Mouse (Mus musculus) forebrain, embryonic 16.5 days (tissue): ENCODE results near the gene Hspb7. TPM values are rescaled to one million over a fixed set of nuclear protein-coding genes. Genes with fewer than 3 reads are reported as not detected.
A peak's percentile ranks its signal among the peaks of the same experiment; 100 is the strongest.

Experiments
- ATAC-seq: fragments of 200-750 bp; cut with Nextera tagmentation; 2 replicates; pipeline ENCODE4 v1.8.0; 2017; ENCODE audit warnings: mild to moderate bottlenecking, moderate library complexity
- H3K27ac ChIP-seq: fragments of 300-500 bp; sonication (generic); 2 replicates; pipeline ENCODE4 v1.5.1; 2014; ENCODE audit warnings: low read length, control low read depth
- H3K27me3 ChIP-seq: fragments of 300-500 bp; sonication (generic); replicated peaks from 2 replicates; pipeline ENCODE4 v1.6.1; 2014; ENCODE audit warnings: low read length; ENCODE audit not compliant: control insufficient read depth, insufficient read depth
- H3K36me3 ChIP-seq: fragments of 300-500 bp; sonication (generic); 2 replicates; pipeline ENCODE4 v1.6.1; 2014; ENCODE audit not compliant: control insufficient read depth, insufficient read depth
- H3K4me1 ChIP-seq: fragments of 300-500 bp; sonication (generic); replicated peaks from 2 replicates; pipeline ENCODE4 v1.6.1; 2014; ENCODE audit warnings: low read length; ENCODE audit not compliant: control insufficient read depth, insufficient read depth
- H3K4me2 ChIP-seq: fragments of 300-500 bp; sonication (generic); 2 replicates; pipeline ENCODE4 v1.6.1; 2014; ENCODE audit warnings: mild to moderate bottlenecking, low read length, control low read depth
- H3K4me3 ChIP-seq: fragments of 300-500 bp; sonication (generic); replicated peaks from 2 replicates; pipeline ENCODE4 v1.5.1; 2014; ENCODE audit warnings: mild to moderate bottlenecking, low read length, control low read depth
- H3K9ac ChIP-seq: fragments of 300-500 bp; sonication (generic); replicated peaks from 2 replicates; pipeline ENCODE4 v1.6.1; 2014; ENCODE audit warnings: low read depth, low read length, control low read depth
- H3K9me3 ChIP-seq: fragments of 300-500 bp; sonication (generic); 2 replicates; pipeline ENCODE4 v1.6.1; 2016; ENCODE audit warnings: low read length; ENCODE audit not compliant: control insufficient read depth
- WGBS: fragments of 180-500 bp; shearing (Covaris S2); extraction: QIAGEN DNeasy Blood & Tissue Kit; methylation state at CpG from one replicate; pipeline ENCODE4 v1.1.7; 2014; 5-methylcytosine and 5-hydroxymethylcytosine counted together
- polyA plus RNA-seq: library from polyadenylated mRNA; unstranded; fragments of >200 nt; fragmentation: Nextera tagmentation; extraction: Ambion mirVana; gene quantifications from 2 replicates; pipeline ENCODE4 v1.2.1, GENCODE M21; 2015

The Hspb7 gene
- polyA plus RNA-seq, 1 experiment from 2014 or later = not detected

- Histone ChIP-seq H3K4me1 (0 out of 2 replicates have a peak, but pooled peaks cover 2% of the 10 kb centered on the region), H3K36me3 (no peaks in the 10 kb centered on the region), H3K4me3 (no peak overlapping the region), H3K27ac (no peak overlapping the region), H3K27me3 (no peaks in the 10 kb centered on the region), H3K4me2 (no peak overlapping the region), H3K9ac (no peak overlapping the region), H3K9me3 (no peaks in the 10 kb centered on the region)
- 80% methylated on average over 12 of the region's 12 CpGs for WGBS
- no peak for ATAC-seq
Measured at GRCm38 (mm10) chr4:141391293-141391692, 29.3 kb upstream of the Hspb7 start.

DNA sequence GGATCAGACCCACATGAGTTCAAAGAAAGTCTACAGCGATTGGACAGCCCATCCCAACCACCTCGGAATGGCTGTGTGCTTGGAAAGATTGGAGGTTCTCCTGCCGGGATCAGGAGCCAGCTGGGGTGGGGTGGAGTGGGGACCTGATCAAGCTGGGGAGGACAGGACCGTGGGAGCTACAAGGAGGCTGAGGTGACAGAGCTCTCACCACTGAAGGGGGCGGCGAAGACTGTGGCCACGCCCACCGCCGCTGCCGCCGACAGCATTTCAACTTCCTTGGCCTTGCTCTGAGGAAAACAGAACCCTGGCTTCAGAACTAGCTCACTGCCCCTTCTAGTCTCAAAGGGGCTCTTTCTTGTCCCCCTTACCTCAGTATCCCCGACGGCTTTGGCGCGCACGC, 25.8 kb upstream of the Hspb7 start:
- Histone ChIP-seq H3K4me2 (no peak overlapping the region), H3K9ac (no peak overlapping the region), H3K4me1 (0 out of 2 replicates have a peak, but pooled peaks cover 2% of the 10 kb centered on the region), H3K4me3 (no peak overlapping the region), H3K36me3 (no peaks in the 10 kb centered on the region), H3K27me3 (no peaks in the 10 kb centered on the region), H3K27ac (no peak overlapping the region), H3K9me3 (no peaks in the 10 kb centered on the region)
- 18% methylated on average over 16 of the region's 16 CpGs for WGBS
- no peak for ATAC-seq

DNA sequence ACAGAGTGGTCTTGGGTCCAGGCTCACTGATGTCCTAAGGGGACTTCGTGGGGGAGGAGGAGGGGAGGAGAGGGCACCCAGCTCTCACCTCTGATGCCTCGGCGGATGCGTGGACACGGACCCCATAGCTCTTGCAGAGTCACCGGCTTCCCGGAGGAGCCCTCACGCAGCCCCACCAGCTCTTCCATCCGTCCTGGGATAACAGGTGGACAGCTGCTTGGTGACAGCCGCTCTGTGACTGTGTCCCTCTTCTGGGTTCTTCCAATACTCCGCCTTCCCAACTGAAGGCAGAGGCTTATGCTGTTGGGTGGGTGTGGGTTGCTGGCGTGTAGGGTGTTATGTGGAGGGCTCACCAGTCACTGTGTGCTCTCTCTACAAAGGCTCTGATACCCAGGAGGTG, 22.7 kb upstream of the Hspb7 start:
- 0 out of 2 replicates have a peak, but pooled peaks cover 2% of the 10 kb centered on the region for H3K4me1 ChIP-seq
- 74% methylated on average over 12 of the region's 12 CpGs for WGBS

GRCm38 (mm10) chr4:141398545-141398944, 22.0 kb upstream of the Hspb7 start, which contains the start of gene Clcnka:
TSS of gene Clcnka (minus strand) at chr4:141398724.
- no peak within 1 kb of the TSS for H3K27ac ChIP-seq
- 0 out of 2 replicates have a peak, but pooled peaks cover 2% of the 10 kb centered on the region for H3K4me1 ChIP-seq
- no peak within 1 kb of the TSS for H3K9ac ChIP-seq
- no peaks in the 10 kb centered on the region for H3K9me3 ChIP-seq
- WGBS = 68% methylated on average over 12 of the region's 12 CpGs
- ATAC-seq = no peak
- H3K4me2 ChIP-seq = no peak within 1 kb of the TSS
- H3K36me3 ChIP-seq = no peaks in the 10 kb centered on the region
- no peaks in the 10 kb centered on the region for H3K27me3 ChIP-seq
- H3K4me3 ChIP-seq = no peak within 1 kb of the TSS

More for the DNA sequence above, 22.7 kb upstream of the Hspb7 start:
- H3K9ac ChIP-seq = no peak overlapping the region
- no peaks in the 10 kb centered on the region for H3K36me3 ChIP-seq
- no peak overlapping the region for H3K4me3 ChIP-seq
- no peak overlapping the region for H3K27ac ChIP-seq
- H3K9me3 ChIP-seq = no peaks in the 10 kb centered on the region
- no peak for ATAC-seq
- no peaks in the 10 kb centered on the region for H3K27me3 ChIP-seq
- H3K4me2 ChIP-seq = no peak overlapping the region

- WGBS = 88% methylated on average over 15 of the region's 15 CpGs
- Histone ChIP-seq H3K36me3 (no peaks in the 10 kb centered on the region), H3K4me3 (no peak overlapping the region), H3K27ac (no peak overlapping the region), H3K4me1 (0 out of 2 replicates have a peak, but pooled peaks cover 2% of the 10 kb centered on the region), H3K4me2 (no peak overlapping the region), H3K27me3 (no peaks in the 10 kb centered on the region), H3K9ac (no peak overlapping the region), H3K9me3 (no peaks in the 10 kb centered on the region)
- ATAC-seq = no peak
Measured at GRCm38 (mm10) chr4:141400171-141400570, 20.4 kb upstream of the Hspb7 start.

- H3K9ac ChIP-seq = 0 out of 2 replicates have a peak overlapping the region, but pooled peaks have one; percentile 8
- H3K36me3 ChIP-seq = no peaks in the 10 kb centered on the region
- WGBS = 13% methylated on average over 15 of the region's 15 CpGs
- peak overlapping the region; percentile 13 for H3K4me2 ChIP-seq
- peak; percentile 86 for ATAC-seq
- no peak overlapping the region for H3K4me3 ChIP-seq
- no peaks in the 10 kb centered on the region for H3K9me3 ChIP-seq
- no peak overlapping the region for H3K27ac ChIP-seq
- H3K27me3 ChIP-seq = no peaks in the 10 kb centered on the region
- H3K4me1 ChIP-seq = 0 out of 2 replicates have a peak, but pooled peaks cover 2% of the 10 kb centered on the region
Measured at GRCm38 (mm10) chr4:141404518-141405313, 15.9 kb upstream of the Hspb7 start.

DNA sequence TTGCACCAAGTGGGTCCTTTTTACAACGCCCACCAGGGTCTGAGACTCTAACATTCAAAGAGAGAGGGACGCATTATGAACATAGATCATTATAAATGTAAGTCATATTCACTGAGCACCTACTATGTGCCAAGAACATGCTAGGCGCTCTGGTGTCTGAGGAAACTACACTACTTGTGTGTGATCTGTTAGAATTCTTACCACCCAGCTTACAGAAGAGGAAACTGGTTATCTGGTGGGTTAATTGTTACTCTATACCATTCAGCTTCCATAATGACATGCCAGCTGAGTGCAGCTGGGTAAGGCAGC, 15.3 kb upstream of the Hspb7 start:
- no peak for ATAC-seq
- 0 out of 2 replicates have a peak, but pooled peaks cover 2% of the 10 kb centered on the region for H3K4me1 ChIP-seq
- no peak overlapping the region for H3K4me3 ChIP-seq
- H3K9me3 ChIP-seq = no peaks in the 10 kb centered on the region
- no peaks in the 10 kb centered on the region for H3K36me3 ChIP-seq
- H3K4me2 ChIP-seq = no peak overlapping the region
- no peak overlapping the region for H3K9ac ChIP-seq
- no peaks in the 10 kb centered on the region for H3K27me3 ChIP-seq
- 86% methylated on average over 3 of the region's 3 CpGs for WGBS
- H3K27ac ChIP-seq = no peak overlapping the region

DNA sequence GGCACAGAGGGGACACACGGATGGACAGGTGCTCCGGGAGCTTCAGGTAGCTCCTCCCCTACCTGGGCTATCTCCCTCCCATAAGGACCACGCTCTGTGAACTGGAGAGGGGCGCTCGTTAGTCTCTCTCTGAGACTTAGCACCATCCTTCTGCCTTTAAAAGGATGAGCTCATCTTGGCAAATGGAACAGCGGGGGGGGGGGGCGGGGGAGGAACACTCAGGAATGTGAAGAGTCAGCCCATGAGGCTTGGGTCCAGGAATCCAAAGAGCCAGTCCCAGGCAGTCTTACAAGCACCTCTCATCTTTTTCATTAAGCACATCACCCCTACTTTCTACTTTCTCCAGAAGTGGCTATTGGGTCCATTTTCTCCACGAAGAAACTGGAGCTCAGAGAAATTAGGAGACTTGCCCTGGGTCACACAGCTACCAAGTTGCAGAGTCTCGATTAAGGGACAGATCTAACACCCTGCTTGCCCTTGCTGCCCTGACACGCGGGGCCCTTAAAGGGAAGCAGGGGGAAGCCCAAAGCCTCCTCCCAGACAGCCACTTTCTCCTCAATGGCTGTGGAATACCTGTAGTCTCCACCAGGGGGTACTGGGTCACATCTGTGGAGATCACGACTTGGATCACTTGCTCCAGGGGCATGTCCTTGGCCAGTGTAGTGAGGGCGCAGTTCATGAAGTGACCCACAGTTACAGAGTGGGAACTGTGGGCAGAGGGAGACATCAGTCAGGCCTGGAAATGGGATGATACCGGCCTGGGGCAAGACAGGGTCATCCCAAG, 13.9 kb upstream of the Hspb7 start:
- WGBS = 44% methylated on average over 12 of the region's 14 CpGs
- Histone ChIP-seq H3K9me3 (no peaks in the 10 kb centered on the region), H3K4me2 (no peak overlapping the region), H3K9ac (no peak overlapping the region), H3K4me1 (0 out of 2 replicates have a peak, but pooled peaks cover 2% of the 10 kb centered on the region), H3K27ac (no peak overlapping the region), H3K4me3 (no peak overlapping the region), H3K36me3 (no peaks in the 10 kb centered on the region), H3K27me3 (no peaks in the 10 kb centered on the region)
- ATAC-seq = no peak

- WGBS = 87% methylated on average over 3 of the region's 3 CpGs
- H3K4me3 ChIP-seq = no peak overlapping the region
- no peak overlapping the region for H3K9ac ChIP-seq
- H3K4me1 ChIP-seq = 0 out of 2 replicates have a peak, but pooled peaks cover 2% of the 10 kb centered on the region
- no peak for ATAC-seq
- no peak overlapping the region for H3K27ac ChIP-seq
- H3K9me3 ChIP-seq = no peaks in the 10 kb centered on the region
- no peaks in the 10 kb centered on the region for H3K27me3 ChIP-seq
- H3K36me3 ChIP-seq = no peaks in the 10 kb centered on the region
- H3K4me2 ChIP-seq = no peak overlapping the region
Measured at GRCm38 (mm10) chr4:141408577-141408976, 12.0 kb upstream of the Hspb7 start.
